Mouse (Mus musculus) lung, embryonic 14.5 days (tissue): ENCODE data around the gene 9530003J23Rik. TPM values are rescaled to one million over a fixed set of nuclear protein-coding genes. Genes with fewer than 3 reads are reported as not detected.
A peak's percentile ranks its signal among the peaks of the same experiment; 100 is the strongest.

Experiments
- ATAC-seq: fragments of 200-750 bp; cut with Nextera tagmentation; 2 replicates; pipeline ENCODE4 v1.8.0; 2017; ENCODE audit warnings: mild to moderate bottlenecking, moderate TSS enrichment, moderate library complexity; ENCODE audit not compliant: insufficient read depth
- DNase-seq: peaks from one replicate; pipeline ENCODE4 v3.0.0-alpha.2; 2015
- H3K27ac ChIP-seq: fragments of 300-500 bp; sonication (generic); 2 replicates; pipeline ENCODE4 v1.5.1; 2014; ENCODE audit warnings: low read depth, mild to moderate bottlenecking, moderate library complexity
- H3K27me3 ChIP-seq: fragments of 300-500 bp; sonication (generic); 2 replicates; pipeline ENCODE4 v1.6.1; 2014; ENCODE audit warnings: low read length, control low read depth; ENCODE audit not compliant: insufficient read depth
- H3K36me3 ChIP-seq: fragments of 300-500 bp; sonication (generic); 2 replicates; pipeline ENCODE4 v1.6.1; 2014; ENCODE audit warnings: control low read depth; ENCODE audit not compliant: insufficient read depth
- H3K4me1 ChIP-seq: fragments of 300-500 bp; sonication (generic); 2 replicates; pipeline ENCODE4 v1.6.1; 2014; ENCODE audit warnings: antibody characterized with exemption, control low read depth; ENCODE audit not compliant: insufficient read depth
- H3K4me2 ChIP-seq: fragments of 300-500 bp; sonication (generic); 2 replicates; pipeline ENCODE4 v1.6.1; 2014; ENCODE audit warnings: mild to moderate bottlenecking
- H3K4me3 ChIP-seq: fragments of 300-500 bp; sonication (generic); 2 replicates; pipeline ENCODE4 v1.5.1; 2014; ENCODE audit warnings: low read depth, low read length
- H3K9ac ChIP-seq: fragments of 300-500 bp; sonication (generic); 2 replicates; pipeline ENCODE4 v1.6.1; 2014
- H3K9me3 ChIP-seq: fragments of 300-500 bp; sonication (generic); 2 replicates; pipeline ENCODE4 v1.6.1; 2016; ENCODE audit warnings: low read depth, low read length, control low read depth
- CTCF ChIP-seq: IDR thresholded peaks from 2 replicates; pipeline ENCODE4 v1.5.1; 2016; ENCODE audit warnings: antibody characterized with exemption, low read depth
- WGBS: fragments of 180-500 bp; shearing (Covaris S2); extraction: QIAGEN DNeasy Blood & Tissue Kit; methylation state at CpG from one replicate; pipeline ENCODE4 v1.1.7; 2014; 5-methylcytosine and 5-hydroxymethylcytosine counted together
- polyA plus RNA-seq: library from polyadenylated mRNA; unstranded; fragments of >200 nt; fragmentation: Nextera tagmentation; extraction: Ambion mirVana; gene quantifications from 2 replicates; pipeline ENCODE4 v1.2.1, GENCODE M21; 2014

9530003J23Rik gene
- polyA plus RNA-seq, 1 experiment from 2014 or later, result not detected

- DNase-seq (peak; percentile 65), ATAC-seq (no peak)
- TF ChIP-seq CTCF, result peak; percentile 39
- Histone ChIP-seq H3K9ac (no peak overlapping the region), H3K9me3 (no peaks in the 10 kb centered on the region), H3K4me2 (no peak overlapping the region), H3K27me3 (no peaks in the 10 kb centered on the region), H3K4me1 (no peaks in the 10 kb centered on the region), H3K4me3 (no peak overlapping the region), H3K36me3 (no peaks in the 10 kb centered on the region), H3K27ac (no peak overlapping the region)
These were observed 33.5 kb upstream of the 9530003J23Rik start for GRCm38 (mm10) chr10:117272023-117272422.

GRCm38 (mm10) chr10:117259870-117260269 lies 21.4 kb upstream of the 9530003J23Rik start:
- H3K4me2 ChIP-seq, result no peak overlapping the region
- no peak for ATAC-seq
- H3K27ac ChIP-seq, result no peak overlapping the region
- H3K9me3 ChIP-seq, result no peaks in the 10 kb centered on the region; the same call in 1 of the 2 replicates
- no peak for TF ChIP-seq CTCF
- no peak overlapping the region for H3K9ac ChIP-seq
- H3K36me3 ChIP-seq, result no peaks in the 10 kb centered on the region
- no peaks in the 10 kb centered on the region for H3K27me3 ChIP-seq
- no peak for DNase-seq
- H3K4me3 ChIP-seq, result no peak overlapping the region
- no peaks in the 10 kb centered on the region for H3K4me1 ChIP-seq

- DNase-seq (peak; percentile 61), ATAC-seq (peak; percentile 69; the same call in 1 of the 2 replicates)
- peak overlapping the region; percentile 40 for H3K4me2 ChIP-seq
- 21% methylated on average over 11 of the region's 11 CpGs for whole genome bisulfite sequencing
- no peak overlapping the region for H3K27ac ChIP-seq
- H3K9ac ChIP-seq, result no peak overlapping the region
- no peak for TF ChIP-seq CTCF
- no peaks in the 10 kb centered on the region for H3K9me3 ChIP-seq
- H3K27me3 ChIP-seq, result no peaks in the 10 kb centered on the region
- H3K4me1 ChIP-seq, result 0 out of 2 replicates have a peak, but pooled peaks cover 3% of the 10 kb centered on the region
- peak overlapping the region; percentile 7; the same call in 1 of the 2 replicates for H3K4me3 ChIP-seq
- no peaks in the 10 kb centered on the region for H3K36me3 ChIP-seq
These were observed 2.6 kb downstream of the 9530003J23Rik start for GRCm38 (mm10) chr10:117235866-117236265.

DNA sequence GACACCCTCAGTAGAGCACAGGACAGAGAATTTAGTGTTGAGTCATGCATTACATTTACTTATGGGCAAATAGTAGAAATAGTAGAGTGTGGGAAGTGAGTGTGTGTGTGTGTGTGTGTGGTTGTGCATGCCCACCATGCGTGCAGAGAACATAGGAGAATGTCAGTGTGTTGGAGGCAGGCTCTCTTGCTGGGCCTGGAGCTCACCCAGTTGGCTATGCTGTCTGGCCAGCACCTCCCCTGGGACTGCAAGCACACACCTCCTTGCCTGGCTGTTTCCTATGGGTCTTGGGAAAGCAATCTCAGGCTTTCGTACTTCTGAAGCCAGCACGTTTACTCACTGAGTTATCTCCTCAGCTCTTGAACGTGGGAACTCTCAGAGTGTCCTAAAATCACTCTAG lies 3.7 kb downstream of the 9530003J23Rik start:
- Histone ChIP-seq H3K9ac (no peak overlapping the region), H3K9me3 (no peaks in the 10 kb centered on the region), H3K4me3 (no peak overlapping the region), H3K4me2 (no peak overlapping the region), H3K27ac (no peak overlapping the region), H3K4me1 (0 out of 2 replicates have a peak, but pooled peaks cover 3% of the 10 kb centered on the region), H3K27me3 (no peaks in the 10 kb centered on the region), H3K36me3 (no peaks in the 10 kb centered on the region)
- WGBS, result 36% methylated on average over 4 of the region's 4 CpGs
- TF ChIP-seq CTCF, result no peak
- ATAC-seq (no peak), DNase-seq (no peak)

GRCm38 (mm10) chr10:117229826-117230225 lies 8.7 kb downstream of the 9530003J23Rik start:
- H3K9ac ChIP-seq, result no peak overlapping the region
- no peaks in the 10 kb centered on the region for H3K9me3 ChIP-seq
- no peak for TF ChIP-seq CTCF
- peak; percentile 15 for DNase-seq
- no peak for ATAC-seq
- no peaks in the 10 kb centered on the region for H3K36me3 ChIP-seq
- H3K4me2 ChIP-seq, result 0 out of 2 replicates have a peak overlapping the region, but pooled peaks have one; percentile 15
- 69% methylated on average over 16 of the region's 16 CpGs for WGBS
- no peak overlapping the region for H3K27ac ChIP-seq
- no peaks in the 10 kb centered on the region for H3K27me3 ChIP-seq
- H3K4me1 ChIP-seq, result 0 out of 2 replicates have a peak, but pooled peaks cover 3% of the 10 kb centered on the region
- no peak overlapping the region for H3K4me3 ChIP-seq

GRCm38 (mm10) chr10:117226002-117226401 lies 12.5 kb downstream of the 9530003J23Rik start:
- H3K4me1 ChIP-seq, result 0 out of 2 replicates have a peak, but pooled peaks cover 3% of the 10 kb centered on the region
- peaks cover 20% of the 10 kb centered on the region for H3K36me3 ChIP-seq
- WGBS, result 56% methylated on average over 3 of the region's 3 CpGs
- ATAC-seq (no peak), DNase-seq (no peak)
- no peak overlapping the region for H3K9ac ChIP-seq
- H3K27me3 ChIP-seq, result no peaks in the 10 kb centered on the region
- H3K4me3 ChIP-seq, result no peak overlapping the region
- no peak overlapping the region for H3K27ac ChIP-seq
- no peak overlapping the region for H3K4me2 ChIP-seq
- no peak for TF ChIP-seq CTCF
- no peaks in the 10 kb centered on the region for H3K9me3 ChIP-seq

- WGBS, result 48% methylated on average over 8 of the region's 8 CpGs
- H3K4me1 ChIP-seq, result 0 out of 2 replicates have a peak, but pooled peaks cover 3% of the 10 kb centered on the region
- H3K4me3 ChIP-seq, result peak overlapping the region; percentile 76
- DNase-seq (peak; percentile 46), ATAC-seq (no peak)
- H3K36me3 ChIP-seq, result peaks cover 29% of the 10 kb centered on the region
- no peaks in the 10 kb centered on the region for H3K27me3 ChIP-seq
- peak overlapping the region; percentile 93 for H3K9ac ChIP-seq
- peak overlapping the region; percentile 99; the same call in 1 of the 2 replicates for H3K27ac ChIP-seq
- TF ChIP-seq CTCF, result peak; percentile 53; the same call in 1 of the 2 replicates
- no peaks in the 10 kb centered on the region for H3K9me3 ChIP-seq
- H3K4me2 ChIP-seq, result peak overlapping the region; percentile 91
These were observed 13.4 kb downstream of the 9530003J23Rik start for GRCm38 (mm10) chr10:117225094-117225493.
